Mouse (Mus musculus): ENCODE data around the gene Pipox.
A peak's percentile ranks its signal among the peaks of the same experiment; 100 is the strongest.

Pipox gene

DNA sequence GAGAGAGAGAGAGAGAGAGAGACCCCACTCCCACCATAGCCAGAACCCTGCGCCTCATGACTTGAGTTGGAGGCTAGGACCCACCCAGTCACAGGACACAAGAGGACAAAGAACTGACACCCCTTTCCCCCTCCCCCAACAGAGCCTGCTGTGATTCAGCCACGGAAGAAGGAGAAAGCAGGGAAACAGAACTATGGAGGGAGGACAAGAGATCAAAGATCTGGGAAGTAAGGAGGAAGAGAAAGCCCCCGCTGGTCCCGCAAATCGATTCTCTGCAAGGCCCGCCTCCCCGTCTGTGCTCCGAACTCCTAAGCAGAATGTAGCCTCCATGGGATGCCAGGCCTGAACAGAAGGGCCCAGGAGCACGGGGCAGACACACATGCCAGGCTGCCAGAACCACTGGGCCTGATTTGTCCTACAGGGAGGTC, 12.9 kb upstream of the Pipox start:
- no peak for DNase-seq

DNA sequence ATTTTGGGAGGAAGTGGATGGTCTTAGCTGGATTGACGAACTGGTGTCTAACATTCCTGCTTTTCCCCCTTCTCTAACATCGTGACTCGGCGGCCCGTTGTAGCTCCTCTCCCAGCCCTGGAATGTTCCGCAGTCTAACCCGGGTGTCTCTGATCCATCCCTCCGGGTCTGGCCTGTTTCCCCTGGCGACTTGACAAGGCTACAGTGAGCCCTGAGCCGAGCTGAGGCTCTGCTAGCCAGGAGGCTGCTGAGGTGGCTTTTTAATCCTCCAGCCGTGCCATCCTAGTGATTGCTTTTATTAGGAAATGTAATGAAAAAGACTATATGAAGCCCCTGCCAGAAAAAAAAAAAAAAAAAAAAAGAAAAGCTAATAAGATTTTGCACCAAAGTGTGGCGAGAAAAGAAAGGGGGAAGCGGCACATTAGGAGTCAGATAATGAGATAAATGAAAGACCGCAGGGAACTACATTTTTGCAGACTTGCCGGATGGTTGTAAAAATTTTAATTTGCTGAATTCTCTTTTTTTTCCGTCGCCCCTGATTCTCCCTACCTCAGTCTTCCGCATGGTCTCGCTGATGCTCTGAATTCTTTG, 12.3 kb upstream of the Pipox start:
- DNase-seq: peak in 1 of 2 experiments; percentile 24

DNA sequence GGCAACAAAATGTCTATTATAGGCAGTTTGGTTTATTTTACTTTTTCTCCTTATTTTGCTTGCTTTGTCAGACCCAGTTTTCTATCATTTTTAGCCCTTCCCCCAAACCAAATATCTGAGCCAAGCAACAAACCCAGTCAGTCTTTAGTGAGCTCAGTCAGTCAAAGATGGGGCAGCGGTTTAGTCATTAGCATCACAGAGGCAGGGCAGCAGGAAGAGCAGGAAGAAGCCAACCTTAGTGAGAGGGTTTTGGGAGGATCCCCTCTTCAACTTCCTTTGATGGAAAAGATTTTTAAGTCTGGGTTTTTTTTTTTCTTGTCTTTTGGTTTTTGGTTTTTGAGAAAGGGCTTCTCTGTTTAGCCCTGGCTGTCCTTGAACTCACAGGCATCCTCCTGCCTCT, 10.8 kb upstream of the Pipox start:
- DNase-seq: no peak

DNA sequence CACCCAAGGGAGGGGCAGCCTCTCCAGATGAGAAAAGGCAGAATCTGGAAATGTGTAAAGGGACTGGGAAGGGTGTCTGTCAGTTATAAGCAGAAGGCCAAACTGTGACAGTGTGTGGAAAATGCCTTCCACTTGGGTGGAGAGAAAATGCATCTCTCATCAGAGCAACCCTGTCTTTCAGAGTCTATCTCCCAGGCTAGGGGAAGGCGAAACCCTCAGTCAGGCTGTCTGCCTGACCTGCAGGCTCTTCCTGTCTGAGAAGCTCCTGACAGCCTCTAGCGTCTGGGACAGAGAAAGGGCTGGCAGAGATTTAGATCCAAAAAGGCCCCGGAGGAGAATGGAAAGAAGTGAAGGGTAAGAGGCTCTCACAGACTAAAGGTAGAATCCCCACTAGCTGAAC, 9.9 kb upstream of the Pipox start:
- no peak for DNase-seq

DNA sequence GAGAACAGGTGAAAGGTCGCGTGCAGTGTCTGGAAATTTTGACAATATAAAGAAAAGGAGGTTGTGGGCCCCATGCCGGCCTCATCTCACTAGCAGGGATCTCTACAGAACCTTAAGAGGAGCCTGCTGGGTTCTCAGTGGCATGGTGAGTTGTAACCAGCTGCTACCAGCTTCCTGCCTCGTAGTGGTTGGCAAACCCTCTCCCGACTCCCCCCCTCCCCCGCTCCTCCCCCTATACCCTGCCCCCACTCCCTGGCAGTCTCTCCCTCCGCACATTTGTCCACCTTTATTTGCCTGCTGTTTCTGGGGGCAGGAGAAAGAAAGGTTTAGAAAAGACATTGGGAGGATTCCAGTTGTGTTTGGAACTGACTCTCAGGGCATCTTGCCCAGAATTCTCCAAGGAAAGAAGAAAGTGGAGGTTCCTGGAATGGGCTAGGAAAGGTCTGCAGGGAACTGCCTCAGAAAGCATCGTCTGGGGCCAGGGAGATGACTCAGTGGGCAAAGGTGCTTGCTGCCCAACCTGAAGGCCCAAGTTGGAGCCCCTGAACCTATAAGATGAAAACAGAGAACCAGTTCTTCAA, 8.0 kb upstream of the Pipox start:
- DNase-seq: peak; percentile 32 to 67

DNA sequence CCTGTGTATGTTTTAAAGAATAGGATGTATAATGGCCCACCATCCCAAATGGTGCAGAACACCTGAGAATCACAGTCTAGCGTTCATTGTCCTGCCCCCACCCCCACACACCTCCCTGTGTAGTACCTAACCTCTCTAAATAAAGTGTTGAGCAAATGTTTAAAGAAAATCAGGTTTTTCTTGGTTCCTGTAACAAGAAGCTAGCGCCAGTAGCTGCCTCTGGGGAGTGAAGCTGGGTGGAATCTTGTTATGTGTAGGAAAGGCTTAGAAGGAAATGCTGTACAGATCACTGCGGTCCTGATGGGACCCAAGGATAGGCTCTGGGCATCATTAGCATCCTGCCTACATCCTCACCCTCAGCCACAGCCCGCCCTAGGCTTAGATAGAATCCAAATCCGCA, 7.5 kb upstream of the Pipox start:
- no peak for DNase-seq

DNA sequence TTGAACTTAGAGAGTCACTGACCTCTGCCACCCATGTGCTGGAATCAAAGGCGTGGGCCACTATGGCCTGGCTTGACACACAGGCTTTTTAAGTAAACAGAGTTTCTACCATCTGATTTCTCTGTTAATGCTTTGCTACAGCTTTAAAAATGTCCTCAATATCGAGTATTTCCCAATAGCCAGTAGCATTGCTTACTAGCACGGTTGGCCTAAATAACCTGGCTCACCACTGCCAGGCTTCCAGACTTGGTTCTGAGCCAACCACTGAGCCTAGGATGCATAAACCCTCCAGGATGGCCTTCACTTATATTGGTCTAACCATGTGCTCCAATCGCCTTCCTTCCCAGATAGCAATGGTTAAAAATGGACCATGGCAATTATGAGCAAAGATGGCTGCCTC, 6.8 kb upstream of the Pipox start:
- no peak for DNase-seq

DNA sequence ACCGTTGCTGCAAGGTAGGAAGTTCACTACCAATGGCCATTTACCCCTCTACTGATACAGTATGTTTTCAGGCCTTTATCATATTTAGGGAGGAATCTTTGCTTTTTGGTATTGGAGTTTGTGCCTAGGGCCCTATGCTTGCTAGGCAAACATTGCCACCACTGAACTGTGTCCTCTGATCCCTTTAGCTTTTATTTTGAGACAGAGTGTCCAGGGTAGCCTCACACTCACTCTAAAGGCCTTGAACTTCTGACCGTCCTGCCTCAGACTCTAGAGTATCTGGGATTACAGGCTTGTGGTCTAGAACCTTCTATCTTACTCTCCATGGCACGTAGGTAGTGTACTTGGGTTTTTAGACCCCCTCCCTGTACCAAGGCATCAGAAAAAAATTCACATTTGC, 6.3 kb upstream of the Pipox start:
- DNase-seq: no peak

DNA sequence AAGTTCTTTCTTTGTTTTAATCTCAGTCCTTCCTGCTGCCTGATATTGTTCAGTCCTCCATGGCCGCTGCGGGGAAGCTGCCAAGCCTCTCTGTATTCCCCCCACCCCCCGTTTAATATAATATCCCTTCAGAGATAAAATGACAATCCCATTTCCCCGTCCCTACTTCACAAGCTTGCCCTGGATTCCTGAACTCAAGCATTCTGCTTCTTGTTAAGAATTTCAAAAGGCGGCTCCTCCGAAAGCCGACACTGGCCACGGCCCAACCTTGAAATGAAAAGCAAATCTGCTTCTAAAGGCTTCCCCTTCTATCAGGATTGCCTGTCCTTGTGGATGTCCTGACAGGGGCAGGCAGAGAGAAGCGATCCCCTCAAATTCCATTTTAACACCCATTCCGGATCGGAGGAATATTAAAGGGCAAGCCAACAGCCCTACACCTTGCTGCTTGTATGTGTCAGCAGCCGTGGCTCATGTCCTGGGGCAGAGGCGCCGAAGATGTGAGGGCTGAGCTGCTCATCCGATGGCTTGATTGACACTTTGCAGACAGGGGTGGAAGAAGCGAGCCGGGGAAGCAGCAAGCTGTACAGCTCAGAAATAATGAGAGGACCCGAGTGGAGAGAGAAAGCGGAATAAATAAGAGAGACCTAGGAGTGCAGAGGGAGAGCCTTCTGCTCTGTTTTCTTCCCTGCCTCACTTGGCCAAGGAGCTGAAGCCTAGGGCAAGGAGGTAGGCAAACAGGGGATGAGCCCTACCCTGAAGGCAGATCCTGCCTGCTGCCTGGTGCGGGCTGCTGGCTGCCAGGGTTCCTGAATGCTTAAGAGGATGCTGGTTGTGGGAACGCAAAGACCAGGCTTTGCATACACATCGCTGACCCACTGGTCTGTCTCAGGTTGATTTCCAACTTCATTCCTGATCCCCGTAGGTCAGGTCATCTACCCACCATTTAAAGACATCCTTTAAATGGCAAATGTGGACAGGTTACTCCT, 3.2 kb upstream of the Pipox start:
- DNase-seq: no peak

DNA sequence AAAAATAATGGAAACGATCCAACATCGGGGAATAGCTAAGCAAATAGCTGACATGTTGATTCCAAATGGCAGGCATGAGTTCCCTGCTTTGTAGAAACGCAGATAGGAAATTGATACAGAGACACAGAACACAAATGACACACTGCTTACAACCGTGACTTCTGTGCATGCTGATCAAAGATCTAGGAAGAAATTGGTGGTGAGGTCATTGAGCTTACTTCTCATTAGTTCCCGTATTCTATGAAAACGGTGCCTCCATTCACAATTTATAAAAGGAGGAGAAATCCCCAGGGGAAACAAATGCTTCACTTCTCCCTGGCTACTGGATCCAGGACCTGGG, 2.6 kb upstream of the Pipox start:
- no peak for DNase-seq

DNA sequence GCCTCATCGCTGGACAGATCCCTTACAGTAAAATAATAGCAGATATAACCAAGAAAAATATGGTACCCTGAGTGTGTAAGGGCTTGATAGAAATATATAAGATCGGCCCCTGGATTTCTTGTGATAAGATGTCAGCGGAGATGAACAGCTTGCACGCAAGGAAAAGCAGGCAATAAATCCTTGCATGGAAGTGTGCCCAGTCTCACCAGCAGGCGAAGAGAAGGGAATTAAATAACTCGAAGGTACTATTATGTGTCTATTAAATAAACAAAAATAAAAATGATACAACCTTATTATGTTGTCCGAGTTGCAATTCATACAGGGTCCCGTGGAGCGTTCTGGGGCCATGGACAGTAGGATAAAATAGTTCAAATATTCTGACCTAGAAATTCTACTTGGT, 2.1 kb upstream of the Pipox start:
- no peak for DNase-seq

DNA sequence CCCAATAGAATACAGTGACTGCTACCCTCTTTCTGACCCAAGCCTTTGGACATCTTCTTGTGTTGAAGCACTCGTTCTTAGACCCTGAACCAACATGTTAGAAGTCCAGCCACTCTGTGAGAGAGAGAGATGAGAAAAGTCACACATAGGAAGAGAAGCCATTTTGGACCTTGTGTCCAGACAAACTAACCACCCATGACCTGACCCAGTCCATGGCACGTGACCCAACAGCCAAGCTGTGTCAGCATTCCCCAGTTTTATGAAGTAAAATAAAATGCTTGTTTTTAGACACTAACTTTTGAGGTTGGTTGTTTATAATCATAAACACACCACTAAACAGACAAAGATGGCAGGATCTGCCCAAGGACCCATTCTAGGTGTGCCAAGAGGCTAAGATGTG, 1.1 kb upstream of the Pipox start:
- DNase-seq: peak in 1 of 2 experiments; percentile 26

DNA sequence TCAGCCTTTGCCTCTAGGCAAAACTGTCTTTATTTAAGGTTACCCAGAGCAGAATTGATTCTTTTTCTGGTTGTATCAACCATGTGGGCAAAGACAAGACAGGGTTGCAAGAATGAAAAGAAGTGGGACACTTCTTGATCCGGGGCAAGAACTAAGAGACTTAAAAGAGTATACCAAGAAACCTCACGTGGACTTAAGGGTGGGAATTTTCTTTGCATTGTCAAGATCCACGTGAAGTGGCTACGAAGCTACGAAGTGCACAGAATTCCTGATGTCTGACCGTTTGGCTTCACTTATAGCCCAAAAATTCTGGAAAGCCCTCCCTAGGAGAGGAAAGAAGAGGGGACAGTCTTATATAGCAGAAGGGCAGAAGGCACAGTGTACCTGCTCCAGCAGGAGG, 613 bp downstream of the Pipox start:
- DNase-seq: no peak

DNA sequence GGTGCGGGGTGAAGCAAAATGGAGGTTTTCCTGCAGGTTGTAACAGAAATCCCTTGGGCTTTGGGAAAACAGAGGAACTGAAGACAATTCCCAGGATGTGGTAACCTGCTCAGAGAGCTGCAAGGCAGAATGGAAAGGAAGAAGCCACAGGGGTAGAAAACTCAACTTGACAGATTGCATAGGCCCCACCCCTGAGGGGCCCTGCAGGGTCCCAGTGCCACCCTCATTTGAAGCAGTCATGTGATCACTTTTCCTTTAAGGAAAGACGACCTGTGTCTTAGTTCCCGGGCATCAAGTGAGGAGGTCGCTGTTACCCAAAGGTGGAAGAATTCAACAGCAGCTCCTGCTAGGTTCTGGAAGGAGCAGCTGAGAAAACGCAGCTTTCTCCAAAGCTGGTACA, 1.0 kb downstream of the Pipox start:
- peak in 1 of 2 experiments; percentile 61 for DNase-seq

DNA sequence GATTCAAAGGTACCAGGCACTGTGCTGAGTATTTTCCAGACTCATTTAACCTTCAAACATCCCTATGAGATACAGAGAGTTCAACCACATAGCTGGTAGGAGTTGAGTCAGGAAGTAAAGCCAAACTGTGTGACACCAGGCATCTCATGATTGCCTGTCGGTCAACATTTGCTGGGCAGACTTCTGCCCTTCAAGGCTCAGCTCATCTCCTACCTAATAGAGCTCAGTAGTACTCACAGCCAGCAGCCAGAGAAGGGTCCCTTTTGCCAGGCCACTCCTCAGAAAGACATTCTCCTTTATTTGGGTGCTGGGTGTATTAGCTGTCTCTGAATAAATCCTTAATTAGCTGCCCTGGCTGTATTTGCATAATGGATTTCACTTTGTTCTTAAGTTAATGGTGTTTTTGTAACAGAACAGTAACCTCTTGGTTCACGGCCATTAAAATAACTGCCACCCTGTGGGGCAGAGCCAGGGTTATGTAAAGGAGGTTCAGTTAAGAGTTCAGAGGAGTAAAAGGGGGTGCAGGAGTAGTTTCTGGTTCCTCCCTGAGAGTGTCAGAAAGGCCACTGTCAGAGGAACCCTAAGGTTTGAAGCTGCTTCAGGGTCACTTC, 3.1 kb downstream of the Pipox start:
- peak; percentile 31 to 81 for DNase-seq

DNA sequence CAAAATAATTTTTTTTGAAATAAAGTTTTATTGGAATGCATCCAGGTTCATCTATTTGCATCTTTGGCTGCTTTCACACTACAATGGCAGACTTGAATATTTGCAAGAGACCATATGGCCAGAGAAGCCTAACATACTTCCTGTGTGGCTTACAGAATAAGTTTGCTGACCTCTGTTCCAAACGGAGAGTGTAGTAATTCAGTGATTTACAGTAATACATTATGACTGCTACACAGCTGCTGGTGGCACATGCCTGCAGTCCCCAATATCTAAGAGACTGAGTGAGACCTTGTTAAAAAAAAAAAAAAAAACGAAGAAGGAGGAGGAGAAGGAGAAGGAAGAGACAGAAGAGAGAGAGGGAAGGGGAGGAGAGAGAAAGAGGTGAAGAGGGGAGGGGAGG, 4.4 kb downstream of the Pipox start:
- DNase-seq: no peak

DNA sequence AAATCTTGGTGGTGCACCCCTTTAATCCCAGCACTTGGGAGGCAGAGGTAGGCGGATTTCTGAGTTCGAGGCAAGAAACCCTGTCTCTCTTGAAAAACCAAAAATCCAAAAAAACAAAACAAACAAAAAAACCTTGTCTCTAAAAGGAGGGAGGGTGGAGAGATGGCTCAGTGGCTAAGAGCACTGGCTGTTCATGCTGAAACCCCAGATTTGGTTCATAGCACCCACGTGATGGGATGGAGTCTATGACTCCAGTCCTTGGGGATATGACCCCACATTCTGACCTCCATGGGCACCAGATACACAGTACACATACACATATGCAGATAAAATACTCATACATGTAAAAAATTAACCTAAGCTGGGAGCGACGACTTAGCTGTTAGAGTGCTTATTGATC, 5.0 kb downstream of the Pipox start:
- DNase-seq: no peak

DNA sequence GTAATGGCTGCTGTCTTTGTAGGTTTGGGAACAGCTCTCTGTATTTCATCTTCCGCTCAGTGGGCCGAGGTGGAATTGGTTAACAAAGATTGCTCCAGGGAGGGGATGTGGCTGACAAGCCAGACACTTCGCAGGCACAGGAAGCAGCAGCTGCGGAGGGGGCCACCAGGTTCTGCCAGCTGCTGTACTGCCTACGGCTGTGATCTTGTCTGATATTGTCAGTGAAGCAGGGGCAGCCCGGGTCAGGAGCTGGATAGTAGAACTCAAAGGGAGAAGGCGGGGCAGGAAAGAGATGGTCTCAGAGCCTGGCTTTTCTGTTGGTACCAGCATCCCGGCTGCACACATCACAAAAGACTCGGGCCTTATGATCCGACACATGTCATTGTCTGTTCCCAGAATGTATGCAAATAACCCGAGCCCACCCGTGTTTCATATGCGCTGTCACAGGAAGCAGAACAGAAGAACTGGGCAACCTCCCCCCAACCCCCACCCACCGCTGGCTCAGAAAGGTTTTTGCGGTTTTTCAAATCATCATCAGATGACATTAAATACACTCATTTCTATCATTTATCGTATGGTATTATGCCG, 6.4 kb downstream of the Pipox start:
- peak in 1 of 2 experiments; percentile 59 for DNase-seq

DNA sequence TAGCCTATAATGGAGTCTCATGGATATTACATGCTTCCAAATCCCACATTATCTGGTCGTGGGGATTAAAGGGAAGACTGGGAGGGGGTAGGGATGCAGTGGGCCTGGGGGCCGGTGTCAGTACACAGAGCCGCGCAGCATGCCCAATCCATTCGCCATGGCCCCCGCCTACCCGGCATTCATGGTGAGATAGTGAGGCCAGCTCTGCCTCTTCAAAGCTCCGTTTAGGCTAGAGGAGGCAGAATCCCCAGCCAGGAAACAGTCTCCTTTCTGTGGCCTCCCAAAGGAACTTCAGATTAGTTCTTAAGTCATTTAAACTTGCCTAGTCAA, 8.7 kb downstream of the Pipox start:
- peak in 1 of 2 experiments; percentile 37 for DNase-seq

DNA sequence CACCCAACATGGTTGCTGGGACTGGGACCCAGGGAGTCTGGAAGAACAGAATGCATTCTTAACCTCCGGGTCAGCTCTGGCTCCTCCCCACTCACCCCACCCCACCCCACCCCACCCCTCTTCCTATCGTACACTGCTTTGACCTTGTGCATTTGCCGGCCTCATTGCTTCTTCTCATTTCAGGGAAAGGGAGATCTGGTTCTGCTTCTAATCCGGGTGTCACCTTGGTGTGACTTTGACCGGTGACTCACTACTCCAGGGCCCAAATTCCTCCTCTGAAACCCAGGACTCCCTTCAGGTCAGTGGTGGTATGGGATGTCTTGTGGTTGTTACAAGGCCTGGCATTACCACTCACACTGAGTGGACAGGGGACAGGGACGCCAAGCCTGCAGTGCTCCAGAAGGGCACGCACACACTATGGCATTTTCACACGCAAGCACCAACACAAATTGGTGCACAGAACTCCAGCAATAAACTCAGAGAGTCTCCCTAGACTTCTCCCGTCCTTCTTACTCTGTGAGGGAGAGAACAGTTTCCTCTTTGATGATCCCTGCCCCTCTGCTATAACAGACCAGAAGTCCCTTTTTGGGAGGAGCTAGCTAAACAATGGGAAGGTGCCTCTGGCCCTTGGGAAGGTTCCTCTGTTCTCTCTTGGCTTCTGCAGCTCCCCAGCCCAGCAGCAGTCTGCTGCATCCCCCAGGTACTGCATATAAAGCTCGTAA, 9.2 kb downstream of the Pipox start:
- DNase-seq: peak; percentile 25 to 69

DNA sequence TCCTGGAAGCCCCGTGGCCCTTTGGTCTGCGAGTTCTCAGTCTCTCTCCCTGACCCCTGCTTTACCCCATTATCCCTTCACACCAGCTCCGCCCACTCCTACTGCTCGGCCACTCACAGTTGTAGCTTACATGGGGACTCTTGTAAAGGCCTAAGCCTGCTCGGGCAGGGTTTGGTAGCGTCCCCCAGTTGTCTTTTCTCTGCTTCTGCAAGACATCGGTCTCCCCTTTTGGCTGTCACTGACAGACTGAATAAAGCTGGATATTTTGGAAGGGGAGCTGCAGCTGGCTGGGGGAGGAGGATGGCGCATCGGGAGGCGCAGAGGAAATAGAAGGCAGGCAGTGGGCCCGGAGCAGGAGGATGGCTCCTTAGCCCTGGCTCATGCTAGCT, 17.1 kb downstream of the Pipox start:
- no peak for DNase-seq

DNA sequence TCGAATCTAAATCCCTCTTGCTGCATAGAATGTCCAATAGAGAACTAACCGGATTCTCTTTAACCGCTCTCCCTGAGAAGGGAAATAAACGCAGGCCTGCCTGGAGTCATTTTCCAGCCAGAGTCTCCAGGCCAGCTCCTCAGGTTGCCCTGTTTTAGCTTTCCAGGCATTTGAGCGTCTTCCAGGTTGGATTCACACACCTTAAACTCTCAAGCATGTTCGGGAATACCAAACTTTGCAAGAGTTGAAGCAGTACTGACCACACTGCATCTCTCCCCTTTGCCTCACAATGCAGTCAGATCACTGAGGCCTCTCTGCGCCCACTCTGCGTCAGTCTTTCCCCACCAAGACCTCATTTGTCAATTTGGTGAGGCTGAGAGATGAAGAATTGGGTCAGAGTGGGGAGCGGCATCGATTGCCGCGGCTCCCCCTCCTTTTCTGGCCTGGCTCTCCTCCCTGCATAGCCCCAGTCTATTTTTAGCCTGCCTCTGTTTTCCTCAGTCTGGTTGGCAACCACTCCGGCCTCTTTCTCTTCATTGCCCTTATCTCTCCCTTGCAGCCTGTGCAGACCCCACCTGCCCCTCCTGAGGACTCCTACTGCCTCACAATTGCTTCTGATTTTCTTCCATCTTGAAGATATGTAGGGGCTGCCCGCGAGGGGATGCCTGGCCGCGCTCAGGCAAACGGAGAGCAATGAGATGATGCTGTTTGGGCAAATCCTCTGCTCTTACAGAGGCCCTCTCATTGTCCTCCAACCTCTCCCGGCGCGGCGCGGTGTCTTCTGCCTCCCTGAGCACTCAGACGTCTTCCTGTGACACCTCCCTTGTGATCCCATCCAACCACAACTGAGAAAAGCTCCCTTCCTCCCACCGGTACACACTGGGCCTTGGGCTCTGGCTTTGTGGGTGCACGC, 17.8 kb downstream of the Pipox start:
- DNase-seq: no peak

Data from kidney, postnatal 25 days (tissue).